Mouse (Mus musculus): Measurements from ENCODE around the gene Slc38a3. TPM values are rescaled to one million over a fixed set of nuclear protein-coding genes. Genes with fewer than 3 reads are reported as not detected.

Slc38a3 gene
- total RNA-seq, 2 experiments from 2014 or later, result 0.30 to 1.0 TPM

- DNase-seq, result peak; percentile 40 to 61
Observed at GRCm38 (mm10) chr9:107667219-107667618, 2.1 kb downstream of the Slc38a3 start.

GRCm38 (mm10) chr9:107666751-107667205 is 2.6 kb downstream of the Slc38a3 start:
- DNase-seq, result no peak

DNA sequence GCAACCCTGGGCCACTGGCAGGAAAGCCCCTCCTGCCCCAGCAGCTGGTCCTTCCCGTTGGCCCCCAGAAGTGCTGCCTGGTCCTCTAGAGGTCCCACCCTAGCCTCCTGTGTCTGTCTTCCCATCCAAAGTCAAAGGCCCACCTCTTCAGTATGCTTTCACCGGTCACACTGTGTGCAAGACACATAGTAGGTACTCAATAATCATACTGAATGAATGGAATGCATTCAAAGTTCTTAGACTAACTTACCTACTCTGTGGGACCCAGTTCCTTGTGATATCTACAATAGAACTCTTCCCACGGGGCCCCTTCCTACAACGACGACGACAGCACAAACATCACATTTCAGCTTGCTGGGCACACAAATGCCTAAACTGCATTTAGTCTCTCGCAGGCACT is 4.0 kb downstream of the Slc38a3 start:
- DNase-seq, result no peak

GRCm38 (mm10) chr9:107663525-107663924 is 5.8 kb downstream of the Slc38a3 start:
- no peak for DNase-seq

DNA sequence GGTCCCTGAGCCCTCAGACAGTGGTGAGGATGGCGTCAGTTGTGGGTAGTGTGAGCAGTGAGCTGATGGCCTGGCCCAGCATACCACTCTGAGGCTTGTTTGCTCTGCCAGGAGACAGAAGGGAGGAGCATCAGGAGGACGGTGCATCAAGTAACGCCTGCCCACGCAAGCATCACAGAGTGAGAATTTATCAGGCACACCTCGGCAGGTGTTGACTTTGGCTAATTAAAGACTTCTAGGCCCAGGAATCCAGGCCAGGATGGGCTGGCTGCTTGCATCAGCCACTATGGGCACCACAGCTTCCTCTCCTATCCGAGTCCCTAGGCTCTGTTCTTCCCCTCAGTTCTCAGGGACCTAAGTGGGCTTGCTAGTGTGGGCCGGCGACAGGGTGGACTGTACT is 7.0 kb downstream of the Slc38a3 start:
- no peak for DNase-seq

GRCm38 (mm10) chr9:107660777-107661176 is 8.6 kb downstream of the Slc38a3 start:
- DNase-seq, result no peak

- no peak for DNase-seq
Observed at GRCm38 (mm10) chr9:107659961-107660360, 9.4 kb downstream of the Slc38a3 start.

GRCm38 (mm10) chr9:107659551-107659950 is 9.8 kb downstream of the Slc38a3 start:
- no peak for DNase-seq

DNA sequence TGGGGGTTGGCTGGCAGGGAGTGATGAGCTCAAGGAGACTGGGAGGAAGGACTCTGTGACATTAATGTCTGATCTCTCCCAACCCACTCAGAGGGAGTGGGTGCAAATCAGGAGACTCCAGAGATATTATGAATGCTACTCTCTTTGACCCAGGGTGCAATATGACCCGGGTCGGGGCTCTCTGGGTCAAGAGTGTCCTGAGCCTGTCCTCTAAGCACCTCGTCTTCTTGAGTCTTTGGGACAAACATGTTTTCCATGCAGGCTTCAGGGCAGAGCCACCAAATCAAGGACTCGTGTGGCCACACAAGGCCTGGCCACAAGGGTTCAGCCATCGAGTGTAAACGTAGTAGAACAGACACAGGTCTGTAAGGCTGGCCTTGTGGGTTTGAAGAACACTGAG is 11.2 kb downstream of the Slc38a3 start:
- no peak for DNase-seq

- DNase-seq, result no peak
Observed at GRCm38 (mm10) chr9:107657144-107657543, 12.2 kb downstream of the Slc38a3 start.

GRCm38 (mm10) chr9:107654585-107654984 is 14.7 kb downstream of the Slc38a3 start:
- DNase-seq, result no peak

DNA sequence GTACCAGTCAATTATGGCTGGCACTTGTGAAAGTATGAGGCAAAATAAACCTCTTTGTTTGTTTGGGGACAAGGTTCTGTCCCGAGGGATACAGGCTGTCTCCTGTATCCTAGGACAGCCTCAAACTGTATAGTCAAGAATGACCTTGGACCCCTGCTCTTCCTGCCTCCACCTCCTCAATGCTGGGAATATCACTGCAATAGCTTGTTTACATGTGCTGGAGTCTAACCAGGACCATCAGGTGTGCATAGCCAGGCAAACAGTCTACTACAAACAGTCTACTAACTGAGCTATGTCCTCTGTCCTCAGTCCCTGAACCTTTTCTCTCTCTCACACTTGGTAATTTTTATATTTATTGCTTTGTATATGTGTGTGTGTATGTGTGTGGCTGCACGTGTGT is 15.9 kb downstream of the Slc38a3 start:
- DNase-seq, result no peak

DNA sequence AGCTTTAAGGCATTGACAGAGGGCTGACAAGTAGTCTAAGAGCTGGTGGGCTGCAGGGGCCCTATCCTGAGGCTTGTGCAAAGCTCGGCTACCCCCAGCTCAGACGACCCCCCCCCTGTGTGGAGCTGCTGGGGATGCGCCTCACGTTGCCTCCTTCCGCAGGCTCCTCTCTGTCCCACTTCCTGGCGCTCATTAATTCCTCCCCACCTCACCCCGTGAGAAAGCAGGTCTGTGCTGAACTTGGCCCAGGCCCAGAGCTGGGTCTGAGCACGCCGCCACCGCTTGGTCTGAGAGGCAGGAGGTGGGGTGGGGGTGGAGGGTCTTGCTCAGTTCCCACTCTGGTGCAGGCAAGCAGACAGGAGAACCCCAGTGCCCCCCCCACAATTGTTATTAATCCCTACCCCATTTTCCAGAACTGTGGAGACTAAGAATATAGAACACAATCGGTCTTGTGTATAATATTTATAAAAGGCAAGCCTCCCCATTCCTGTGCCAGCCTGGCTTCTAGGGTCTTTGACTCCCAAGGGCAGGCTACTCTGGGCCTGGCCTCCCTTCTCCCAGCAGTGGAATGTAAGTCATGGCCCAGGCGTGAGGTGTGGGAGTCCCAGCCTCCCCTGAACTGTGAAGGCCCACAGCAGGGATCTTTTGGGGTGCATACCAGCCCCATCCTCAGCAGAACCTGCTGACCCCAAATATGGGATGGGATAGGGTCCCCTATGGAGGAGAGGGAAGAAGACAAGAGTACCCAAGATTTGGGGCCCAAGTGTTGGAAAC is 18.4 kb downstream of the Slc38a3 start:
- DNase-seq, result no peak

DNA sequence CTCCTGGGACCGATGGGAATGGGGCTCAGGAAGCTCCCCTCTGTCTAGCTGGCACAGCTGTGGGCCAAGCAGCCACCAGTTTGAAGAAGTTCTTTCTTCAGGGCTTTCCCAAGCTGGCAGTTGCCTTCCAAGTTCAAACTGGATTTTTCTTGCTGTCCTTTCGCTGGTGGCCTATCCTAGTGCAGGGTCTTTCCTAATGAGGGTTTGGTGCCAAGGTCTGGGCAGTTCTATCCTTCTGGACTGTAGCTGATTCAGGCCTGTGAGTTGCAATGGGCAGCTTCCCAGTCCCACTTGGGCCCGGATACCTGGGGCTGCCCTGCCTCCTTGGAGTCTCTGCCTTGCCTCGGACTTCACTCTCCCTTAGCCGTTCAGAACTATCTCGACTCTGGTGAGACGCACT is 19.1 kb downstream of the Slc38a3 start:
- DNase-seq, result no peak

- no peak for DNase-seq
Observed at GRCm38 (mm10) chr9:107648767-107649166, 20.6 kb downstream of the Slc38a3 start.

DNA sequence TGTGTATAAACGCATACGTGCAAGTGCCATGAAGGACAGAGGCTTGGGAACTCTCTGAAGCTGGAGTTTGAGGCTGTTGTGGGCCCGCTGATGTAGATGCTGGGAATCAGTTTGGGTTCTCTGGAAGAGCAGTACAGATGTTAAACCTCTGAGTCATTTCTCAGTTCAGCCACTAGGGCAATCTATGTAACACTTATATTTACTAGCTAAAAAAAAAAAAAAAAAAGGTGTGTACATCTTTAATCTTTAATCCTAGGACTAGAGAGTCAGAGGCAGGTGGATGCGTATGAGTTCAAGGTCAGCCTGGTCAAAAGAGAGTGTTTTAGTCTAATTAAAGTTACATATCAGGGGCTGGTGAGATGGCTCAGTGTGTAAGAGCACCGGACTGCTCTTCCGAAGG is 22.4 kb downstream of the Slc38a3 start:
- DNase-seq, result no peak

- DNase-seq, result peak; percentile 78 to 86
Observed at GRCm38 (mm10) chr9:107645577-107645976, 23.8 kb downstream of the Slc38a3 start.

DNA sequence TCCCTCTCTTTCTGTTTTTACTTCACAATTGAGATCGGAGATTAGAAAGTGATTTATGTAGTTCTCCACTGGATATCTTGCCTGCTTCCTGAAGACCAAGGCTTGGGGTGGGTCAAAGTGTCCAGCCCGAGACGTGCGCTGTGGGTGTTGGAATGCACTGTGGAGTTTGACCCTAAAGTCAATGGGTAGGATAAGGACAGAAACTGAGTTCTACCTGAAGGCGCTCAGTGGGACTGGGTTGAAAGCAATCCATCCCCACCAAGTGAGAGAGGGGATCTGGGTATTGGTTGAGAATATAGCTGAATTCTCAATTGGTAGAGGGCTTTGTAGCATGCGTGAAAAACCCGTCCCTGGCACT is 24.2 kb downstream of the Slc38a3 start:
- no peak for DNase-seq

DNA sequence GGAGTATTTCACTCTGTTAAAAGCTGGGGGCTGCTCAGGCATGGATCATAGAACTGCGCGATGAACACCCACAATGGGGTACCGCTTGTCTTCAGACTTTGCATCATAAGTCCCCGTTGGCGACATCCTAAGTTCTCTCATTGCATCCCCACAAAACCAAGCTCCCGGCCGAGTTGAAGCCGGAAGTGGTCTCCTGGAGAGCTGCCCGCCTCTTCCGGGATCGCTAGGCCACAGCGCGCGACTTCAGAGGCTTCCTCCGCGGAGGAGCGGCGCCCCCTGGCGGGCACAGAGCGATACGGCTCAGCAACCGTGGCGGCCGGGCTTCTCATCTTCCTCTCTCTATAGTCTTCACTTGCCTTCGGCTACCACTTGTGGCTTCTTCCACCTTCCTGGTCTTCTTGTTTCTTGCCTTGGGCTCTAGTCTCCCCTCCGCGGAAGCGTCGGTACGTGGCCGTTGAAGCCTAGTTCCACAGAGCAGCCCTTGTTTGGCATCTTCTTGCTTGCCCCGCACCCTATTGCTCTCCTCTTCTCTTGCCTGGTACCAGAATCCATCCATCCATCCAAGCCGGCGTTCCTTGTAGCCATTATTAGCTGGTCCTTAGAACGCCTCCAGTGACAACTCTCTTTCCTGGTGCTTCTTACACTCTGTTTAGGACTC is 24.7 kb downstream of the Slc38a3 start:
- peak; percentile 93 to 95 for DNase-seq

GRCm38 (mm10) chr9:107643544-107644214 is 25.7 kb downstream of the Slc38a3 start:
- no peak for DNase-seq

GRCm38 (mm10) chr9:107641666-107642065 is 27.7 kb downstream of the Slc38a3 start:
- DNase-seq, result no peak

DNA sequence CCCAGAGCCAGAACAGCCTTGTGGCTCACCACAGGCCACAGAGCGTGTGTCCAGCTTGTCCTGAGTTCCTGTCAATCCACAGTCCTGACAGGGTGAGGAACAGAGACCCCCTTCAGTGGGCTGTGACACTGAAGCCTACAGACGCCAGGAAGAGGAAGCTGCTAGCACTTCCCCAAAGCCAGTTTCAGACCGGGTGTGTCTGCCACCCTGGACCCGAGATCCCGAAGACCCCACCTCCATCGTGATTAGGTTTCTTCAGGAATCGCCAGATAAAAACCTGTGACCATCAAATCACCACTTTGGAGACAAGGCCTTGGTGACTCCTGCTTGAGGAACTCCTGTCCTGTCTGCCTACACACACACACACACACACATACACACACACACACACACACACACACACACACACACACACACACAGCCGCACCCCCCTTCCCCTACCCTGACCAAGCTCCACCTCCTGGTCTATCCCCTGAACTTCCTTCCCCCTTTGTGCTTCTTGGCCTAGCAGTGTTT is 29.0 kb downstream of the Slc38a3 start:
- DNase-seq, result no peak

GRCm38 (mm10) chr9:107637070-107637469 is 32.3 kb downstream of the Slc38a3 start:
- no peak for DNase-seq

Measured in adrenal gland, postnatal 36 days (tissue).